Mouse (Mus musculus) left cerebral cortex, postnatal 10 days (tissue): Measurements from ENCODE around the gene Saa2. TPM values are rescaled to one million over a fixed set of nuclear protein-coding genes. Genes with fewer than 3 reads are reported as not detected.
"Not testable (repeated sequence)": the region's sequence is repeated elsewhere in the genome, so short reads cannot be mapped to it uniquely, and the experiment has no call there.

Source experiments
- DNase-seq, 2 experiments: peaks; one replicate each; pipeline ENCODE4 v3.0.0; 2021 to 2022; ENCODE audit warnings: low spot score in 2 of 2, mixed read lengths in 1 of 2; ENCODE audit errors: extremely low spot score in 1 of 2
- intact Hi-C: fragments of 180-260 bp; cut with DNase I; formaldehyde crosslinking; loops from one replicate; pipeline ENCODE4 v1.15.1; 2025
- total RNA-seq, 2 experiments: library from RNA; stranded (reverse); gene quantifications; 2 replicates each; pipeline ENCODE4 v1.2.3; 2021

Saa2 gene
- total RNA-seq: not detected

- intact Hi-C loops: no loop called here
These were observed at the start of gene Saa2 for GRCm38 (mm10) chr7:46751490-46751889. Saa2 (plus strand) TSS chr7:46751790.

GRCm38 (mm10) chr7:46710390-46710844 is 41.2 kb upstream of the Saa2 start, which contains the start of gene Saal1:
Saal1 (minus strand) TSS chr7:46710680.
- intact Hi-C loops: loop anchor here (5.0 kb wide), 2 partner anchors 62 to 68 kb away; no protein-coding TSS in a partner anchor

More at GRCm38 (mm10) chr7:46751490-46751889, at the start of gene Saa2:
- no peak for DNase-seq

GRCm38 (mm10) chr7:46712250-46712649 is 39.3 kb upstream of the Saa2 start:
- intact Hi-C loops: loop anchor here (5.0 kb wide), 2 partner anchors 60 to 70 kb away; no protein-coding TSS in a partner anchor
- DNase-seq: no peak

More at GRCm38 (mm10) chr7:46710390-46710844, 41.2 kb upstream of the Saa2 start, which contains the start of gene Saal1:
- peak; percentile 73 to 91 for DNase-seq

- intact Hi-C loops: loop anchor here (5.0 kb wide), 2 partner anchors 58 to 72 kb away; no protein-coding TSS in a partner anchor
- DNase-seq: peak; percentile 30 to 63
These were observed 37.1 kb upstream of the Saa2 start for GRCm38 (mm10) chr7:46714518-46714917.

- no peak for DNase-seq
- intact Hi-C loops: no loop called here
These were observed 36.0 kb upstream of the Saa2 start, which contains the start of gene Saa3 for GRCm38 (mm10) chr7:46715600-46715999. Saa3 (minus strand) TSS chr7:46715700.

- peak in 1 of 2 experiments; percentile 61 for DNase-seq
- intact Hi-C loops: no loop called here
These were observed 34.7 kb upstream of the Saa2 start for GRCm38 (mm10) chr7:46716897-46717296.

- DNase-seq: no peak
- intact Hi-C loops: no loop called here
These were observed 32.9 kb upstream of the Saa2 start for GRCm38 (mm10) chr7:46718591-46719270.

- intact Hi-C loops: no loop called here
- no peak for DNase-seq
These were observed 32.1 kb upstream of the Saa2 start for GRCm38 (mm10) chr7:46719526-46719925.

- no peak for DNase-seq
- intact Hi-C loops: no loop called here
These were observed 31.1 kb upstream of the Saa2 start for GRCm38 (mm10) chr7:46720460-46720859.

- no peak for DNase-seq
- intact Hi-C loops: no loop called here
These were observed 28.2 kb upstream of the Saa2 start for GRCm38 (mm10) chr7:46723354-46723753.

- no peak for DNase-seq
- intact Hi-C loops: no loop called here
These were observed 27.7 kb upstream of the Saa2 start for GRCm38 (mm10) chr7:46723849-46724248.

GRCm38 (mm10) chr7:46724396-46724795 is 27.2 kb upstream of the Saa2 start:
- intact Hi-C loops: no loop called here
- DNase-seq: no peak

- intact Hi-C loops: no loop called here
- no peak for DNase-seq
These were observed 24.0 kb upstream of the Saa2 start for GRCm38 (mm10) chr7:46727584-46727983.

GRCm38 (mm10) chr7:46732458-46732857 is 19.1 kb upstream of the Saa2 start, which contains the start of gene Saa4:
Saa4 (minus strand) TSS chr7:46732603.
- DNase-seq: no peak
- intact Hi-C loops: no loop called here

- intact Hi-C loops: loop anchor here (1.0 kb wide), 1 partner anchor 10 kb away; no protein-coding TSS in a partner anchor
- DNase-seq: no peak
These were observed 16.6 kb upstream of the Saa2 start for GRCm38 (mm10) chr7:46734983-46735382.

- intact Hi-C loops: no loop called here
- DNase-seq: no peak
These were observed 12.8 kb upstream of the Saa2 start for GRCm38 (mm10) chr7:46738561-46739460.

GRCm38 (mm10) chr7:46740041-46740440 is 11.5 kb upstream of the Saa2 start:
- intact Hi-C loops, DNase-seq: not testable (repeated sequence)

GRCm38 (mm10) chr7:46742880-46743279 is 8.7 kb upstream of the Saa2 start, which contains the start of gene Saa1:
Saa1 (minus strand) TSS chr7:46742980.
- intact Hi-C loops, DNase-seq: not testable (repeated sequence)

GRCm38 (mm10) chr7:46745816-46746215 is 5.8 kb upstream of the Saa2 start:
- intact Hi-C loops: loop anchor here (1.0 kb wide), 1 partner anchor 12 kb away; no protein-coding TSS in a partner anchor
- DNase-seq: no peak
